Mouse (Mus musculus) stomach, postnatal 0 days (tissue): ENCODE measurements at regions not wholly inside any gene's neighbourhood (a gene's known extent, or its start where the extent isn't known, plus 50 kb on each side); places are given as distances from the start of the nearest gene placed in this dataset.

Experiments
- ATAC-seq: fragments of 200-750 bp; cut with Nextera tagmentation; 2 replicates; pipeline ENCODE4 v1.8.0; 2017; ENCODE audit not compliant: low FRiP score, low TSS enrichment
- DNase-seq: peaks from one replicate; pipeline ENCODE4 v3.0.0-alpha.2; 2016; ENCODE audit warnings: low spot score
- H3K27ac ChIP-seq: fragments of 300-500 bp; sonication (generic); replicated peaks from 2 replicates; pipeline ENCODE4 v1.5.1; 2014; ENCODE audit warnings: mild to moderate bottlenecking, control low read depth
- H3K27me3 ChIP-seq: fragments of 300-500 bp; sonication (generic); 2 replicates; pipeline ENCODE4 v1.6.1; 2014; ENCODE audit warnings: low read length; ENCODE audit not compliant: control insufficient read depth, insufficient read depth
- H3K36me3 ChIP-seq: fragments of 300-500 bp; sonication (generic); 2 replicates; pipeline ENCODE4 v1.6.1; 2014; ENCODE audit warnings: low read length, mixed read lengths; ENCODE audit not compliant: control insufficient read depth, insufficient read depth
- H3K4me1 ChIP-seq: fragments of 300-500 bp; sonication (generic); replicated peaks from 2 replicates; pipeline ENCODE4 v1.6.1; 2014; ENCODE audit warnings: antibody characterized with exemption; ENCODE audit not compliant: control insufficient read depth, insufficient read depth
- H3K4me2 ChIP-seq: fragments of 300-500 bp; sonication (generic); replicated peaks from 2 replicates; pipeline ENCODE4 v1.6.1; 2014; ENCODE audit warnings: low read depth, mild to moderate bottlenecking, control low read depth, moderate library complexity
- H3K4me3 ChIP-seq: fragments of 300-500 bp; sonication (generic); 2 replicates; pipeline ENCODE4 v1.5.1; 2014; ENCODE audit warnings: low read depth, low read length, control low read depth
- H3K9ac ChIP-seq: fragments of 300-500 bp; sonication (generic); 2 replicates; pipeline ENCODE4 v1.6.1; 2014; ENCODE audit warnings: mild to moderate bottlenecking, low read length, control low read depth, mixed read lengths
- H3K9me3 ChIP-seq: fragments of 300-500 bp; sonication (generic); 2 replicates; pipeline ENCODE4 v1.6.1; 2016; ENCODE audit warnings: low read length; ENCODE audit not compliant: control insufficient read depth
- CTCF ChIP-seq: IDR thresholded peaks from 2 replicates; pipeline ENCODE4 v1.5.1; 2016; ENCODE audit warnings: antibody characterized with exemption, low read depth, mild to moderate bottlenecking, moderate library complexity
- EP300 ChIP-seq: optimal IDR thresholded peaks from 2 replicates; pipeline ENCODE3; 2016; ENCODE audit warnings: antibody characterized with exemption
- WGBS: fragments of 180-500 bp; shearing (Covaris S2); extraction: QIAGEN DNeasy Blood & Tissue Kit; methylation state at CpG from one replicate; pipeline ENCODE4 v1.1.7; 2014; 5-methylcytosine and 5-hydroxymethylcytosine counted together

- Histone ChIP-seq H3K4me2 (no peak overlapping the region), H3K36me3 (no peaks in the 10 kb centered on the region), H3K4me3 (no peak overlapping the region), H3K27me3 (no peaks in the 10 kb centered on the region), H3K4me1 (no peaks in the 10 kb centered on the region), H3K27ac (no peak overlapping the region), H3K9ac (no peak overlapping the region), H3K9me3 (no peaks in the 10 kb centered on the region)
- ATAC-seq (no peak), DNase-seq (no peak)
- TF ChIP-seq EP300 (no peak), CTCF (no peak)
- 84% methylated on average over 11 of the region's 11 CpGs for WGBS
Observed at GRCm38 (mm10) chr17:68981120-68981519, 94.4 kb upstream of the Epb41l3 start.

GRCm38 (mm10) chr17:68982094-68982493 is 93.4 kb upstream of the Epb41l3 start:
- no peak overlapping the region for H3K4me3 ChIP-seq
- no peaks in the 10 kb centered on the region for H3K36me3 ChIP-seq
- H3K9ac ChIP-seq, result no peak overlapping the region
- no peaks in the 10 kb centered on the region for H3K4me1 ChIP-seq
- H3K9me3 ChIP-seq, result no peaks in the 10 kb centered on the region
- H3K27me3 ChIP-seq, result no peaks in the 10 kb centered on the region
- TF ChIP-seq EP300 (no peak), CTCF (no peak)
- no peak for DNase-seq
- WGBS, result 92% methylated on average over 6 of the region's 6 CpGs
- ATAC-seq, result no peak
- no peak overlapping the region for H3K27ac ChIP-seq
- H3K4me2 ChIP-seq, result no peak overlapping the region

GRCm38 (mm10) chr17:68999913-69000312 is 75.6 kb upstream of the Epb41l3 start:
- no peak overlapping the region for H3K9ac ChIP-seq
- H3K4me3 ChIP-seq, result no peak overlapping the region
- DNase-seq (no peak), ATAC-seq (no peak)
- H3K27ac ChIP-seq, result no peak overlapping the region
- no peaks in the 10 kb centered on the region for H3K27me3 ChIP-seq
- no peaks in the 10 kb centered on the region for H3K4me1 ChIP-seq
- 89% methylated on average over 3 of the region's 3 CpGs for WGBS
- no peak for TF ChIP-seq EP300
- no peak for TF ChIP-seq CTCF
- no peaks in the 10 kb centered on the region for H3K36me3 ChIP-seq
- H3K4me2 ChIP-seq, result no peak overlapping the region
- H3K9me3 ChIP-seq, result no peaks in the 10 kb centered on the region

GRCm38 (mm10) chr17:69004051-69004450 is 71.4 kb upstream of the Epb41l3 start:
- ATAC-seq (no peak), DNase-seq (no peak)
- Histone ChIP-seq H3K9ac (no peak overlapping the region), H3K9me3 (no peaks in the 10 kb centered on the region), H3K4me1 (no peaks in the 10 kb centered on the region), H3K36me3 (no peaks in the 10 kb centered on the region), H3K27ac (no peak overlapping the region), H3K4me3 (no peak overlapping the region), H3K27me3 (no peaks in the 10 kb centered on the region), H3K4me2 (no peak overlapping the region)
- TF ChIP-seq EP300 (no peak), CTCF (no peak)
- WGBS, result 76% methylated on average over 7 of the region's 7 CpGs

GRCm38 (mm10) chr17:69006272-69006671 is 69.2 kb upstream of the Epb41l3 start:
- H3K4me3 ChIP-seq, result no peak overlapping the region
- no peak overlapping the region for H3K27ac ChIP-seq
- WGBS, result 35% methylated on average over 9 of the region's 9 CpGs
- H3K9ac ChIP-seq, result no peak overlapping the region
- no peaks in the 10 kb centered on the region for H3K4me1 ChIP-seq
- H3K9me3 ChIP-seq, result no peaks in the 10 kb centered on the region
- no peak for TF ChIP-seq CTCF
- no peak for TF ChIP-seq EP300
- H3K4me2 ChIP-seq, result no peak overlapping the region
- no peak for ATAC-seq
- H3K36me3 ChIP-seq, result no peaks in the 10 kb centered on the region
- peak; percentile 20 for DNase-seq
- no peaks in the 10 kb centered on the region for H3K27me3 ChIP-seq
